Mouse (Mus musculus) brain, embryonic 14.5 days (tissue): ENCODE data around the gene Nkx6-2. TPM values are rescaled to one million over a fixed set of nuclear protein-coding genes. Genes with fewer than 3 reads are reported as not detected.

ENCODE experiments used
- DNase-seq: peaks from one replicate; pipeline ENCODE4 v3.0.0-alpha.2; 2011; ENCODE audit warnings: low read depth
- CTCF ChIP-seq: fragments of 200-500 bp; IDR thresholded peaks from 2 replicates; pipeline ENCODE4 v1.5.1; 2012; ENCODE audit warnings: inconsistent platforms, mild to moderate bottlenecking, moderate library complexity, borderline replicate concordance; ENCODE audit not compliant: insufficient read depth, insufficient read length; ENCODE audit errors: extremely low read depth
- POLR2A ChIP-seq: fragments of 200-500 bp; IDR thresholded peaks from 2 replicates; pipeline ENCODE4 v1.6.1; 2012; ENCODE audit warnings: mild to moderate bottlenecking, inconsistent platforms, borderline replicate concordance; ENCODE audit not compliant: poor library complexity, insufficient read depth, insufficient read length, severe bottlenecking; ENCODE audit errors: extremely low read depth
- polyA plus RNA-seq: library from polyadenylated mRNA; depleted of rRNA; stranded (reverse); fragments of >200 nt; gene quantifications from 2 replicates; pipeline ENCODE4 v1.2.3, GENCODE M21; 2012; rRNA removed

Gene Nkx6-2
- polyA plus RNA-seq, 1 experiment, result 6.8 TPM

- DNase-seq, result no peak
- no peak for TF ChIP-seq CTCF
- TF ChIP-seq POLR2A, result no peak
These were observed 44.8 kb downstream of the Nkx6-2 start for GRCm38 (mm10) chr7:139537831-139538230.

- DNase-seq, result no peak
- TF ChIP-seq CTCF (no peak), POLR2A (no peak)
These were observed 45.8 kb downstream of the Nkx6-2 start for GRCm38 (mm10) chr7:139536831-139537230.

GRCm38 (mm10) chr7:139536331-139536730, 46.3 kb downstream of the Nkx6-2 start:
- DNase-seq, result no peak
- TF ChIP-seq CTCF, result no peak
- no peak for TF ChIP-seq POLR2A

GRCm38 (mm10) chr7:139531428-139531801, 51.2 kb downstream of the Nkx6-2 start:
- no peak for TF ChIP-seq POLR2A
- TF ChIP-seq CTCF, result no peak
- no peak for DNase-seq

GRCm38 (mm10) chr7:139530591-139531427, 51.8 kb downstream of the Nkx6-2 start:
- peak; percentile 89 for DNase-seq
- TF ChIP-seq CTCF (no peak), POLR2A (no peak)

Other genes starting within 250 kb of the Nkx6-2 start
- gene Inpp5a, start 193.7 kb downstream of the Nkx6-2 start, polyA plus RNA-seq, result 6.2 and 17.6 TPM in 2 replicates
- gene Cfap46, start 101.0 kb upstream of the Nkx6-2 start, polyA plus RNA-seq, result 3.4 and 4.6 TPM in 2 replicates